Mouse (Mus musculus): ENCODE measurements around the gene Tlx2. TPM values are rescaled to one million over a fixed set of nuclear protein-coding genes. Genes with fewer than 3 reads are reported as not detected.
A peak's percentile ranks its signal among the peaks of the same experiment; 100 is the strongest.

Tlx2 gene
- polyA plus RNA-seq, 1 experiment from 2014 or later: 8.4 TPM

DNA sequence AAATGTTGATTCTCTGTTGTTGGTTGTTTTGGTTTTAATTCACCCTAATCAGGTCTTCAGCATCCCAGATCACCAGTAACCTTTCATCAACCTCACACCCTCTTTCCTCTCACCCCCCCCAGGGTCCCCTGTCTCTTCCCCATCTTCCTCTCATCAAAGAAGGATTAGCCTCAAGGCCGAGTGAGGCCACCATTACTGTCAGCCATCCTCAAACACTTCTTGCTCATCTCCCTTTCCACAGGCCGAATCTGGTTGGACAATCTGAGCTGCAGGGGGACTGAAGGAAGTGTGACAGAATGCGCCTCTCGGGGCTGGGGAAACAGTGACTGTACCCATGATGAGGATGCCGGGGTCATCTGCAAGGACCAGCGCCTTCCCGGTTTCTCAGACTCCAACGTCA, 32.9 kb downstream of the Tlx2 start:
- WGBS: 80% methylated on average over 8 of the region's 8 CpGs

DNA sequence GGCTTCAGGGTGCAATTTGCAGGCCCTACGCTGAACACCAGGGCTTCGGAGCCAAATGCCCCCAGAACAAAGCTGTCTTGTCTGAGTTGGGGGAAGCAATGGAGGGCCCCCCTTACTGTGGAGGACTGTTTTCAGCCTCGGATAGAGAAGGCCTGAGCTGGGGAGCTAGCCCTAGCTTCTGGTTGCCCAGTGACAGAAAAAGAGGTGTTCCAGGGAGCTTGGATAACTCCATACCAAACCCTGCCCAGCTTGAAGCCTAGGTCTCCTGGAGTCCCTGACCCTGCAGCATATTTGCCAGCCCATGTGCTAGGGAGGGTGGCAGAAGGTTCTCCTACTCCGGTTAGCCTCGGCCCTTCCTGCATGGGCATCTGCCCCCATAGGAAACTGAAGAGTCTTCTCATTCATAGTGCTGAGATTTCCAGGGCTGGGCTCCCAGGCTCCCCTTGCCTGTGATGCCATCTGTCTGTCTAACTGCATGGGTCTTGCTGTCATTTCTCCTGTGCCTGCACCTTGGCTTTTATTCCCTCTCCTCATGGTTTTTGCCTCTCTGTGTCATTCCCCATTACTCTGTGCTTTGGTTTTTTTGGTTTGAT, 35.5 kb downstream of the Tlx2 start:
- Histone ChIP-seq H3K27ac (ENCODE audit: low read length) (peak overlapping the region; percentile 90), H3K4me1 (ENCODE audit: control insufficient read depth, insufficient read depth, low read length) (peaks cover 17% of the 10 kb centered on the region; the same call in 1 of the 2 replicates), H3K27me3 (ENCODE audit: control insufficient read depth, insufficient read depth, low read length) (no peaks in the 10 kb centered on the region), H3K9me3 (ENCODE audit: control insufficient read depth, low read depth, low read length) (no peaks in the 10 kb centered on the region), H3K36me3 (ENCODE audit: control insufficient read depth, insufficient read depth, low read length) (no peaks in the 10 kb centered on the region), H3K4me3 (ENCODE audit: low read depth, low read length) (peak overlapping the region; percentile 67), H3K4me2 (replicated peaks; ENCODE audit: low read depth, low read length) (peak overlapping the region; percentile 90), H3K9ac (replicated peaks; ENCODE audit: low read depth, low read length) (peak overlapping the region; percentile 14)
- WGBS: 21% methylated on average over 5 of the region's 5 CpGs
- ATAC-seq (ENCODE audit: insufficient number of reproducible peaks, insufficient read depth, low FRiP score, low read depth): no peak

More for the DNA sequence above, 32.9 kb downstream of the Tlx2 start:
- H3K9ac ChIP-seq (replicated peaks; ENCODE audit: low read depth, low read length): no peak overlapping the region
- H3K27me3 ChIP-seq (ENCODE audit: control insufficient read depth, insufficient read depth, low read length): no peaks in the 10 kb centered on the region
- ATAC-seq (ENCODE audit: insufficient number of reproducible peaks, insufficient read depth, low FRiP score, low read depth): no peak
- H3K9me3 ChIP-seq (ENCODE audit: control insufficient read depth, low read depth, low read length): no peaks in the 10 kb centered on the region
- H3K27ac ChIP-seq (ENCODE audit: low read length): no peak overlapping the region
- H3K4me2 ChIP-seq (replicated peaks; ENCODE audit: low read depth, low read length): no peak overlapping the region
- no peaks in the 10 kb centered on the region for H3K36me3 ChIP-seq (ENCODE audit: control insufficient read depth, insufficient read depth, low read length)
- peaks cover 17% of the 10 kb centered on the region; the same call in 1 of the 2 replicates for H3K4me1 ChIP-seq (ENCODE audit: control insufficient read depth, insufficient read depth, low read length)
- no peak overlapping the region for H3K4me3 ChIP-seq (ENCODE audit: low read depth, low read length)

GRCm38 (mm10) chr6:83033249-83034185, 36.6 kb downstream of the Tlx2 start, which contains the start of the genes Dok1 and Loxl3:
Dok1 (minus strand) TSS chr6:83033471.
Loxl3 (plus strand) TSS chr6:83034173.
- Histone ChIP-seq H3K4me2 (replicated peaks; ENCODE audit: low read depth, low read length) (peak within 1 kb of the TSS; percentile 90), H3K4me3 (ENCODE audit: low read depth, low read length) (peak within 1 kb of the TSS; percentile 67), H3K9ac (replicated peaks; ENCODE audit: low read depth, low read length) (peak within 1 kb of the TSS; percentile 53), H3K4me1 (ENCODE audit: control insufficient read depth, insufficient read depth, low read length) (peaks cover 13% of the 10 kb centered on the region; the same call in 1 of the 2 replicates), H3K36me3 (ENCODE audit: control insufficient read depth, insufficient read depth, low read length) (no peaks in the 10 kb centered on the region), H3K27me3 (ENCODE audit: control insufficient read depth, insufficient read depth, low read length) (no peaks in the 10 kb centered on the region), H3K27ac (ENCODE audit: low read length) (peak within 1 kb of the TSS; percentile 90), H3K9me3 (ENCODE audit: control insufficient read depth, low read depth, low read length) (no peaks in the 10 kb centered on the region)
- peak; percentile 87 for ATAC-seq (ENCODE audit: insufficient number of reproducible peaks, insufficient read depth, low FRiP score, low read depth)
- under 1% methylated on average over 51 of the region's 51 CpGs for WGBS

GRCm38 (mm10) chr6:83032769-83033191, 37.3 kb downstream of the Tlx2 start:
- 0 out of 2 replicates have a peak overlapping the region, but pooled peaks have one; percentile 48 for H3K27ac ChIP-seq (ENCODE audit: low read length)
- no peaks in the 10 kb centered on the region for H3K27me3 ChIP-seq (ENCODE audit: control insufficient read depth, insufficient read depth, low read length)
- peak overlapping the region; percentile 67 for H3K4me3 ChIP-seq (ENCODE audit: low read depth, low read length)
- no peaks in the 10 kb centered on the region for H3K9me3 ChIP-seq (ENCODE audit: control insufficient read depth, low read depth, low read length)
- peak overlapping the region; percentile 90 for H3K4me2 ChIP-seq (replicated peaks; ENCODE audit: low read depth, low read length)
- H3K36me3 ChIP-seq (ENCODE audit: control insufficient read depth, insufficient read depth, low read length): no peaks in the 10 kb centered on the region
- H3K9ac ChIP-seq (replicated peaks; ENCODE audit: low read depth, low read length): peak overlapping the region; percentile 53
- peak; percentile 24; the same call in 1 of the 2 replicates for ATAC-seq (ENCODE audit: insufficient number of reproducible peaks, insufficient read depth, low FRiP score, low read depth)
- WGBS: under 1% methylated on average over 31 of the region's 31 CpGs
- H3K4me1 ChIP-seq (ENCODE audit: control insufficient read depth, insufficient read depth, low read length): peaks cover 10% of the 10 kb centered on the region; the same call in 1 of the 2 replicates

DNA sequence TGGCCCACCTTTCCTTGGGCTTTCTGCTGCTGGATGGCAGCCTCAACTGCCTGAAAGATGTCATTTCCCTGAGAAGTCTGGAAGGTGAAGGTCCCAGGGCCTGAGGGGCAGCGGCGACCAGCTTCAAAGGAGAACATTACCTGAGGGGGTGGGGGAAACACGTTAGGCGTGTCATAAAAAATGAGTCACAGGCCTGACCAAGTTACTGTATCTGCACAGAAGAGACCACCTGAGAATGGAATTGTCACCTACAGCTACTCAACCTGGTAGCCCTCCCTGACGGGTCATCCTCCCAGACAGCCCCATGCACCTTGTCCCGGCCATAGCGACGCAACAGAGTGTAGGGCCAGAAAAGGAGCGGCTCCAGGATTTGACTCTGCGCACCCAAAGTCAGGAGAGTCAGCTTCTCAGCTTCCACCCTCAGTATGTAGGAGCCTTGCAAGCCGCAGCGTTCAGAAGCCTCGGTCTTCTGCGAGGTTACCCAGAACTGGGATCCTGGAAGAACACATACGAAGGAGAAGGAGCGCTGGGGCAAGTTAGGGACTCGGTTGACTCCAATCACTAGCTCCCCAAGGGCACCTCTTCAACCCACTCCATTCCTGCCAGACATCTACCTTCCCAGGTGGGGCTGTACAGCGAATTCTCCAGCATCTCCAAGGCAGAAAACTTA, 38.0 kb downstream of the Tlx2 start:
- Histone ChIP-seq H3K4me1 (ENCODE audit: control insufficient read depth, insufficient read depth, low read length) (peaks cover 10% of the 10 kb centered on the region; the same call in 1 of the 2 replicates), H3K4me2 (replicated peaks; ENCODE audit: low read depth, low read length) (peak overlapping the region; percentile 90), H3K9ac (replicated peaks; ENCODE audit: low read depth, low read length) (peak overlapping the region; percentile 53; the same call in 1 of the 2 replicates), H3K4me3 (ENCODE audit: low read depth, low read length) (peak overlapping the region; percentile 67), H3K36me3 (ENCODE audit: control insufficient read depth, insufficient read depth, low read length) (no peaks in the 10 kb centered on the region), H3K9me3 (ENCODE audit: control insufficient read depth, low read depth, low read length) (no peaks in the 10 kb centered on the region), H3K27me3 (ENCODE audit: control insufficient read depth, insufficient read depth, low read length) (no peaks in the 10 kb centered on the region), H3K27ac (ENCODE audit: low read length) (no peak overlapping the region)
- no peak for ATAC-seq (ENCODE audit: insufficient number of reproducible peaks, insufficient read depth, low FRiP score, low read depth)
- WGBS: 36% methylated on average over 18 of the region's 18 CpGs

DNA sequence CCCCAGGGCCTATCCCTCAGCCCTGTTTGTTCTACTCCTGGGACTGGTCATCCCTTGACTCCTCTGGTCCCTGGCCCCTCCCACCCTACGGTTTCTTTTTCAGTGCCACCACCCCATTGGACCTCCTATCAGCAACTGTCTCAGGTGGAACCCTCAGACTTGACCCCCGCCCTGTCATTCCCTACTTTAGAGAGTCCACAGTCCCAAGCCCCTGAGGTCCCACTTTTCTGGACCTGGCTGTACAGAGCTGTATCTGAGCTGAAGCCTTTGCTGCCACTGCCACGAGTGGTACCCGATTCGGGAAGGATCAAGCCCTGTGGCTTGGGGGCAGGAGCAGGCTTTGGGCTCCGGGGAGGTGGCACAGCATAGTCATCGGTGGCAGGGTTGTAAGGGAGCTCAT, 39.0 kb downstream of the Tlx2 start:
- 68% methylated on average over 7 of the region's 7 CpGs for WGBS
- Histone ChIP-seq H3K4me1 (ENCODE audit: control insufficient read depth, insufficient read depth, low read length) (peaks cover 9% of the 10 kb centered on the region; the same call in 1 of the 2 replicates), H3K27me3 (ENCODE audit: control insufficient read depth, insufficient read depth, low read length) (no peaks in the 10 kb centered on the region), H3K9ac (replicated peaks; ENCODE audit: low read depth, low read length) (no peak overlapping the region), H3K36me3 (ENCODE audit: control insufficient read depth, insufficient read depth, low read length) (no peaks in the 10 kb centered on the region), H3K4me2 (replicated peaks; ENCODE audit: low read depth, low read length) (no peak overlapping the region), H3K9me3 (ENCODE audit: control insufficient read depth, low read depth, low read length) (no peaks in the 10 kb centered on the region), H3K27ac (ENCODE audit: low read length) (no peak overlapping the region), H3K4me3 (ENCODE audit: low read depth, low read length) (no peak overlapping the region)
- ATAC-seq (ENCODE audit: insufficient number of reproducible peaks, insufficient read depth, low FRiP score, low read depth): no peak

DNA sequence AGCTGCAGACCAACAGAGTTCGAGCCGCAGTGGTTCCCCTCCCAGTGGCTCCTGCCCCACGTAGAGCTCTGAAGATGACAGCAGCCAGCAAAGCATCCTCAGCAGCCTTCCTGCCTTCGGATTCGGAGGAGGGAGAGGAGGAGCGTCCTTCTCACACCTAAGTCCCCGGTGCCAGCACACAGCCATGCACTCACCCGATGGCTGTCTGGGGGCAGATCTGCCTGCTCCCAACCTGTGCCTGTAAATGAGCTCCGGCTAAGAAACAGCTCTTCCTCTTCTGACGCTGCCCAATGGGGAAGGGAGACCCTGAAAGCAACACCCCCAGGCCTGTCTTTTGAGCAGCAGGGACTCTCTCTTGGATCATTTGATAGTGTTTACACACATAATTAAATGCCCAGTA, 40.3 kb downstream of the Tlx2 start:
- 42% methylated on average over 10 of the region's 10 CpGs for WGBS
- H3K4me1 ChIP-seq (ENCODE audit: control insufficient read depth, insufficient read depth, low read length): no peaks in the 10 kb centered on the region; the same call in 1 of the 2 replicates
- no peaks in the 10 kb centered on the region for H3K27me3 ChIP-seq (ENCODE audit: control insufficient read depth, insufficient read depth, low read length)
- no peak overlapping the region for H3K27ac ChIP-seq (ENCODE audit: low read length)
- H3K9ac ChIP-seq (replicated peaks; ENCODE audit: low read depth, low read length): no peak overlapping the region
- ATAC-seq (ENCODE audit: insufficient number of reproducible peaks, insufficient read depth, low FRiP score, low read depth): no peak
- H3K4me2 ChIP-seq (replicated peaks; ENCODE audit: low read depth, low read length): no peak overlapping the region
- no peak overlapping the region for H3K4me3 ChIP-seq (ENCODE audit: low read depth, low read length)
- H3K36me3 ChIP-seq (ENCODE audit: control insufficient read depth, insufficient read depth, low read length): no peaks in the 10 kb centered on the region
- H3K9me3 ChIP-seq (ENCODE audit: control insufficient read depth, low read depth, low read length): no peaks in the 10 kb centered on the region

- H3K4me2 ChIP-seq (replicated peaks; ENCODE audit: low read depth, low read length): no peak overlapping the region
- no peaks in the 10 kb centered on the region for H3K4me1 ChIP-seq (ENCODE audit: control insufficient read depth, insufficient read depth, low read length)
- ATAC-seq (ENCODE audit: insufficient number of reproducible peaks, insufficient read depth, low FRiP score, low read depth): no peak
- H3K36me3 ChIP-seq (ENCODE audit: control insufficient read depth, insufficient read depth, low read length): no peaks in the 10 kb centered on the region
- WGBS: 36% methylated on average over 8 of the region's 9 CpGs
- H3K27me3 ChIP-seq (ENCODE audit: control insufficient read depth, insufficient read depth, low read length): no peaks in the 10 kb centered on the region
- no peaks in the 10 kb centered on the region for H3K9me3 ChIP-seq (ENCODE audit: control insufficient read depth, low read depth, low read length)
- no peak overlapping the region for H3K4me3 ChIP-seq (ENCODE audit: low read depth, low read length)
- no peak overlapping the region for H3K27ac ChIP-seq (ENCODE audit: low read length)
- H3K9ac ChIP-seq (replicated peaks; ENCODE audit: low read depth, low read length): no peak overlapping the region
Measured at GRCm38 (mm10) chr6:83027706-83028105, 42.4 kb downstream of the Tlx2 start.

Measured in stomach, embryonic 14.5 days (tissue).